Mouse (Mus musculus): ENCODE data around the gene Ugt1a10.
"Not testable (repeated sequence)": the region's sequence is repeated elsewhere in the genome, so short reads cannot be mapped to it uniquely, and the experiment has no call there.

The Ugt1a10 gene

DNA sequence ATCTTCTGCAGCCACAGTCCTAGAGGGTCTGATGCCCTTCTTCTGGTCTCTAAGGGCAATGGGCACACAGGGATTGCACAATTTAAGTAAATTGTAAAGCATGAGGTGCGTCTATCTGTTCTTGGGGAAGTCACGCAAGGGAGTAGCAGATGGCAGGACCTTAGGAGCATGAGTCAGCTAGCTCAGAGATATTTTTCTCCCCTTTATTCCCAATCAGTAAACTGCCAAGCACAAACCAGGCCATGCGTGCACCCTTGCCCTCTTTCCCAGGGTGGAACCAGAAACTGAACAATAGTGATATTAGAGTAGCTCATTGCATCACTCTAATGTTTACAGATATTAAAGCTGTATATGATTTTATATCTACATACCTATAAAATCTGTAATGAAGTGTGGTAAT is 43.4 kb downstream of the Ugt1a10 start:
- DNase-seq = not testable (repeated sequence)

- not testable (repeated sequence) for DNase-seq
Observed at GRCm38 (mm10) chr1:88099691-88100090, 44.5 kb downstream of the Ugt1a10 start.

DNA sequence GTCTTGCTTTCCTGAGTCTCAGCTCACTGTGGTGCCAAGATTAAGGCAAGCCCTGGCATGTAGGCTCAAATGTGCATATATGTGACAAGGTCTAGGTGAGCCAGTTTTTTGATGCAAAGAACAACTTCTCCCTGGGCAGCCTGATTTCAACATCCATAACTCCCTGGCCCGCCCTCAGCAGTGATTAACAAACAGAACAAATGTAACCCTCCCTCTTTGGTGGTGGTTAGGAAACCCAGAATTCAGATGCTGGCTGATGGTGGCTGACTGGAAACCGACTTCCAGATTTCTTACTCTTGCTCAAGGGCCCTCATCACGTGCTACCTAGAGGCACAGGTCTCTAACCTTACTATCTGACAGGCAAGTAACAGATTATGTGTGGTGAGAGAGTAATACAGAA is 47.8 kb downstream of the Ugt1a10 start, which contains the start of gene Ugt1a6b:
Gene Ugt1a6b, plus strand, starts transcription at position 234 of the 400 bp plus-strand sequence.
- DNase-seq = not testable (repeated sequence)

GRCm38 (mm10) chr1:88103697-88104468 is 48.7 kb downstream of the Ugt1a10 start:
- DNase-seq = not testable (repeated sequence)

- DNase-seq = no peak
Observed at GRCm38 (mm10) chr1:88104667-88105430, 49.7 kb downstream of the Ugt1a10 start.

DNA sequence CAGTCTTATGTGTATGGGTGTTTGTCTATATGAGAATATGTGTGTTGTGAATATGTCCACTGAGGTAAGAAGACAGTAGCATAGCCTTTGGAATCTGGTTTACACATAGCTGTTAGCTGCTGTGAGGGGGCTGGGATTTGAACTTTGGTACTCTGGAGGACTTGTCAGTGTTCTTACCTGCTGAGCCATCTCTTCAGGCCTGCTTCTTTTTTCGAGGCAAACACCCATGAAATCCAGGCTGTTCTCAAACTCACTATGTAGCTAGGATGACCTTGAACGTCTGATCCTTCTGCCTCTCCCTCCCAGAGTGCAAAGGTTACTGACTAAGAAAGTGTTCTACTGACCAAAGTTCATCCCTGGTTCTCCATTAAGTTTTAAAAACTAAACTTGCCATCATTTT is 50.5 kb downstream of the Ugt1a10 start:
- no peak for DNase-seq

GRCm38 (mm10) chr1:88109027-88109557 is 53.9 kb downstream of the Ugt1a10 start:
- not testable (repeated sequence) for DNase-seq

DNA sequence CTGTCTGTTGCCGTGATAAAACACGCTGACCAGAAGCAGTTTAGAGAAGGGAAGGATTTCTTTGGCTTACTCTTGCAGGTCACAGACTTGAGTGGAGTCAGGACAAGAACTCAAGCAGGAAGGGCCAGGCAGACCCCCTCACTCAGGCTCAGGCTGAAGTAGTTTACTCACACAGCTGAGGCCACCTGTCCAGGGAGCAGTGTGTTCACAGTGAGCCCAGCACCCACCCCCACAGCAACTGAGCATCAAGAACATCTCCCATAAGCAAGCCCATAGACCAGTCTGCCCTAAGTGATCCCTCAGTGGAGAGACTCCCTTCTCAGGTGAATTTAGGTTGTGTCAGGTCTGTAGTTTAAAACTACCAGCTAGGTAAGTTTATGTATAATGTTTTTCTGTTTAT is 54.4 kb downstream of the Ugt1a10 start:
- DNase-seq = not testable (repeated sequence)

- not testable (repeated sequence) for DNase-seq
Observed at GRCm38 (mm10) chr1:88112769-88113168, 57.6 kb downstream of the Ugt1a10 start.

DNA sequence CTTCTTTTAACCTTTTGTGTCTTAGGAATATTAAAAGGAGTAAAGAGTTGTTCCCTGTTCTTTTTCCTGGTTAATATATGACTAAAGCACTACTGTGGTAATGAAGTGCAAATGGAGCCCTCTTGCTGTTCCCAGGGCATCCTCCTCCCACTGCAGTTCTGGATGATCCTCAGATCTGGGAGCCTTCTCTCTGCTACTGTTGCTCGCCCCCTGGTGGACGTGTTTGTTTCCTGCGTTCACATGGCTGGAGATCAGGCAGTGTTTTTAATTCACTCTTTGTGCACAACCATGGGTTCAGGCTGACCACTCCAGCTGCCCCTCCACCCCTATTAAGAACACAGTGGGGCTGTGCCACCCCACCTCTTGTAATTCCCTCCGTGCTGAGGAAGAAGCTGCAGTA is 65.4 kb downstream of the Ugt1a10 start:
- DNase-seq = not testable (repeated sequence)

DNA sequence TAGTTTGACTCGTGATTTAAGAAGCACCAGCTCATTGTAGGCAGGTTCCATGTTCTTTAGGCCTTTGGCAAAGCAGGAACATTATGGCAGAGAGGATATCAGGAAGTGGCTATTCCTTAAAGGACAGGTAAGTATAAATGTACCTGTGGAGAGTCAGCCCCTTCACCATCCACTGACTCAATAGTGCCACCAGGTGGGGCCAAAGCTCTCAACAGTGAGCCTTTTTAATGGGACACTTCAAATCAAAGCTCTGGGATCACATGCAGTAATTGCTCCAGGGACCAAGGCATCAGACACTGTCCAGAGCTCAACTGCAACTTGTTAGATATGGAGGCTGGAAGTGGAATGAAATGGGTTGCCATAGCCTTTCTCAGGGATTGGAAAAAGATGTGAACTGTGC is 66.3 kb downstream of the Ugt1a10 start:
- DNase-seq = not testable (repeated sequence)

GRCm38 (mm10) chr1:88125827-88126360 is 70.7 kb downstream of the Ugt1a10 start:
- DNase-seq = not testable (repeated sequence)

DNA sequence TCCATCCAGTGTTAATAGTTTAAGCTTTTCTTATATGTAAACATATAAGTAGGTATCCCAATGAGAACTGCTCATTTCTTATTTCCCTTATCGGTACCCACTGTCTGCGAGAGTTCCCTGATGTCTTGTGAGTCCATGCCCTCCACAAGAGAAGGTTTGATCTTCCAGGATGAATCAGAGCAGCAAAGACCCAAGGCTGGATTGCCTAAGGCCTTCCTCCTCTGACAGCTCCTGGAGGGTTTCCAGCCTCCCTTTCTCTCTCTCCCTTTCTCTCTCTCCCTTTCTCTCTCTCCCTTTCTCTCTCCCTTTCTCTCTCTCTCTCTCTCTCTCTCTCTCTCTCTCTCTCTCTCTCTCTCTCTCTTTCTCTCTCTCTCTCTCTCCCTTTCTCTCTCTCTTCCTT is 73.9 kb downstream of the Ugt1a10 start:
- DNase-seq = not testable (repeated sequence)

DNA sequence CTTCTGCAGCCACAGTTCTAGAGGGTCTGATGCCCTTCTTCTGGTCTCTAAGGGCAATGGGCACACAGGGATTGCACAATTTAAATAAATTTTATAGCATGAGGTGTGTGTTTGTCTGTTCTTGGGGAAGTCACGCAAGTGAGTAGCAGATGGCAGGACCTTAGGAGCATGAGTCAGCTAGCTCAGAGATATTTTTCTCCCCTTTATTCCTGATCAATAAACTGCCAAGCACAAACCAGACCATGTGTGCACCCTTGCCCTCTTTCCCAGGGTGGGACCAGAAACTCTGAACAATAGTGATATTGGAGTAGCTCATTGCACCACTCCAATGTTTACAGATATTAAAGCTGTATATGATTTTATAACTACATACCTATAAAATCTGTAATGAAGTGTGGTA is 75.0 kb downstream of the Ugt1a10 start:
- not testable (repeated sequence) for DNase-seq

DNA sequence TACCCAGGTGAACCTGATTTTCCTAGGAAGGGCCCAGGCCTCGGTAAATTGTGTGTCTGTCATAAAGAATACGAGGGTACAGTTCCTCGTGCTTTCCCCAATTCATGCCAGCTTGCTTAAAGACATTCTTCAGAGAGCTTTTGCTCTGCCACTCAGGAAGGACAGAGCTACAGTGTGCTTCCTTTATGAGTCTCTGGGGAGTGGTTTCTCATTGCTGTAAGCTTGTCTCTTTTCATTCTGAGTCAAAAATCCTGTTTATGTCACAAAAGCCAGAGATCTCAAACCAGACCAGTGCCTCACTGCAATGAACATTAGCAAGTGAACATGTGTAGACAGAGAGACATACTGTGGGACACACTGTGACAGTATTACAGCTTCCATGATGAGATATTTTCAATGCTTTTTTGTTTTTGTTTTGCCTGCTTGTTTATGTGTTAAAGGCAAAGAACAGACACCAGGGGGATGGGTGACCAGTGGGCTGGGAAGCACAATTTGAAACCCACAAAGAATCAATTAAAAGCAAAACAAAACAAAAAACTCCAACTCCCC is 78.8 kb downstream of the Ugt1a10 start:
- DNase-seq = no peak

GRCm38 (mm10) chr1:88134457-88135011 is 79.3 kb downstream of the Ugt1a10 start, which contains the start of gene Ugt1a6a:
Gene Ugt1a6a (plus strand): TSS chr1:88134809.
- DNase-seq = not testable (repeated sequence)

DNA sequence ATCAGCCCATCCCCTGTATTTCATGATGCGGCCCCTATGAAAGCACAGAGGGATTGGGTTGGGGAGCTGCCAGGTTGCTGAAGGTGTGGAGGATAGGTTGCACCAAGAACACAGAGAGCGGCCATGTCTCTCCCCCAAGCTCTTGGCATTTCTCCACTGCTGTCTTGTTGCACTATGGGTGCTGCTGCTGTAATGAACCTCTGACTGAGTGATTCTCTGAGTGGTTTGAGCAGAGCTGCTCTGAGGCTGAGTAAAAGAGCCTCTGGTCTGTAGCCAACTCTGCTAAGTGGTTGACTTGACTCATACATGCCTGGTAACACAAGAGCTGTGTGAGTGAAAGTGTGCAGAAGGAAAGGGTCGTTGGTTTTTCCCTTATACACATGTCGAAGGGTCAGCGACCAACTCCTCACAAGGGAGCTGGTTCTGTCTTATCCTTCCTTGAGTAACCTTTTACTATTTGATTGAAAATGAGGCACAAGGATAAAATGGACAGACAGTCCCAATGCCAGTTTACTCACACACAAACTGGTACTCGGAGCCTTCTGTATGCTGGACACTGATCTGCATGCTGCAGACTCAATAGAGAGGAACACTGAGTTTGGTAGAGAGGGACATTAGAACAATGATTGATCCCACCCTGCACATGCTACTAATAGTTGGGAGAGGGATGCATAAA is 80.2 kb downstream of the Ugt1a10 start:
- not testable (repeated sequence) for DNase-seq

- no peak for DNase-seq
Observed at GRCm38 (mm10) chr1:88136646-88137045, 81.5 kb downstream of the Ugt1a10 start.

DNA sequence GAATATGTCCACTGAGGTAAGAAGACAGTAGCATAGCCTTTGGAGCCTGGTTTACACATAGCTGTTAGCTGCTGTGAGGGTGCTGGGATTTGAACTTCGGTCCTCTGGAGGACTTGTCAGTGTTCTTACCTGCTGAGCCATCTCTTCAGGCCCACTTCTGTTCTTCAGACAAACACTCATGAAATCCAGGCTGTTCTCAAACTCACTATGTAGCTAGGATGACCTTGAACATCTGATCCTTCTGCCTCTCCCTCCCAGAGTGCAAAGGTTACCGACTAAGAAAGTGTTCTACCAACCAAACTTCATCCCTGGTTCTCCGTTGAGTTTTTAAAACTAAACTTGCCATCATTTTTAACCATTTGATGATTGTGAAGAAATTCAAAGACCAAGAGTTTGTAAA is 82.1 kb downstream of the Ugt1a10 start:
- no peak for DNase-seq

DNA sequence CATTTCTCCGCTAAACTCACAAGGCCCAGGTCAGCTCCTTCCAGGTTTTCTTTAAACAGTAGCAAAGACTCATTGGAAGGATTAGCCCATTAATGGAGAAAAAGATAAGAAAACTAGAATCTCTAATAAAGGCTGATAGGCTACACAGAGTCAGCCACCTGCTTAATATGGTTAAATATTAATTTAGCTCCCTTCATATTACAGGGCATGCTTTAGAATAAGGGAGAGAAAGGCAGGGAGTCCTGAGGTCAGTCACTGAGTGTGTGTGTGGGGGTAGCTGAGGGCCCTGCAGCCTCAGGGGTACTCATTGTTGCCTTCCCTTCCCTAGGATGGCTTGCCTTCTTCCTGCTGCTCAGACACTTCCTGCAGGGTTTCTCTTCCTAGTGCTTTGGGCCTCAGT is 83.0 kb downstream of the Ugt1a10 start:
- no peak for DNase-seq

DNA sequence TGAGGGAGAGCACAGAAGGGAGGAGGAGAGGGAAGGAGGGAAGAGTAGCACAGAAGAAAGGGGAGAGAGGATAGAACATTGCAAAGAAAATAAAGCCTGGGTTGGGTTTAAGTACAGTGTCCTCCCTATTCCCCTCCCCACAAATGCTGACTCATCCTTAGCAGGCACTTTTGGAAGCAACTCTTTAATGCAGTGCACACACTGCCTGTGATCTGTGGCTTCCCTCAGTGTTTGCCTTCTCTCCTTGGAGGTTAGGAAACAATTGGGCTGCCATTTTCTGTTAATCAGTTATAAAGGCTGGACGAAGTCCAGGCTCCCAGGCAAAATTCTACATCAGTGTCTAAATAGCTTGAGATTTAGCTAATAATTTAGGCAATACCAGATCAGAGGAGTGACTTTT is 85.3 kb downstream of the Ugt1a10 start:
- DNase-seq = not testable (repeated sequence)

Data from right cerebral cortex, postnatal 14 days (tissue).